Mouse (Mus musculus): Measurements from ENCODE around the gene Cdh12. TPM values are rescaled to one million over a fixed set of nuclear protein-coding genes. Genes with fewer than 3 reads are reported as not detected.
"Not testable (repeated sequence)": the region's sequence is repeated elsewhere in the genome, so short reads cannot be mapped to it uniquely, and the experiment has no call there.

Gene Cdh12
- under 1 TPM; 0.10 to 0.12 TPM for total RNA-seq (2021)
- long read RNA-seq, experiment 1, result 0 reads
- long read RNA-seq, experiment 2, result 0 reads

- DNase-seq (ENCODE audit: low spot score in 2 of 2), result no peak
Observed at GRCm38 (mm10) chr15:20448861-20449663, at the start of gene Cdh12. TSS of gene Cdh12 (plus strand) at chr15:20449265.

DNA sequence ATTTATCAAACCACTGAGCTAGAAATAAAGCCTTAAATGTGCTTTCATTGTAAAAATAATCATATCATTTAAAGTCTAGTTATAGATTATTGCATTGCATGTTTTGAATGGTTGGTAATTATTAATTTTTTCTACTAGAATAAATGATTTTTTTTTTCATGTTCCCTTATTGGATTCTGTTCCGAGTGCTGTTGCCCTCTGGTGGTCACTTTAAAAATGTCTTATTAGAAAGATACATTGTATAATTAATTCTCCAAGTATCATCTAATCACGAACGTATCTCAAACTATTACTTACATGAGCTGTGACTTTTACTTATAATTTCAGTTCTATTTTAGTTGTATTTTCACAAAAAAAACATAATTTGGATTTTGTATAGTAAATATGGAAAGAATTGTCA is 45.5 kb upstream of the Cdh12 start:
- DNase-seq (ENCODE audit: low spot score in 2 of 2), result no peak

- no peak for DNase-seq (ENCODE audit: low spot score in 2 of 2)
Observed at GRCm38 (mm10) chr15:20413397-20413796, 35.7 kb upstream of the Cdh12 start.

DNA sequence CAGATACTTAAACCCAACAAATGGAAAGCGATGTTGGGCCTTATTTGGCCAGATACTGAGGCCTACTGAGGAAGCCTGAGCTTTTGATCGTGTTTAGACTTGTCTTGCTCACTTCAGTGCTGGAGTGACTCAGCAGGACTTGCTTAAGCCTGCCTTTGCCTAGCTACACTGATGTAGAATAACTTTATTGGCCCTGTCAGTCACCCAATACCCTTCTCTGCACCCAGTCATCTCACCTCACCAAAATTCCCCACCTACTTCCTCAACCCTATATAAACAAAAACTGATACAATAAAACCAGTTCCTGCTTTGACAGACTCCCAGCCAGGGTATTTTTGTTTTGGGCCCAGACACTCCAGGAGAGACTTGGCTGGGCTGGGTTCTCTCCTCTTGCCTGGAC is 12.7 kb upstream of the Cdh12 start:
- no peak for DNase-seq (ENCODE audit: low spot score in 2 of 2)

- no peak for DNase-seq (ENCODE audit: low spot score in 2 of 2)
Observed at GRCm38 (mm10) chr15:20450558-20450957, 1.5 kb downstream of the Cdh12 start.

- DNase-seq (ENCODE audit: low spot score in 2 of 2), result no peak
Observed at GRCm38 (mm10) chr15:20458508-20458907, 9.4 kb downstream of the Cdh12 start.

- no peak for DNase-seq (ENCODE audit: low spot score in 2 of 2)
Observed at GRCm38 (mm10) chr15:20462500-20462899, 13.4 kb downstream of the Cdh12 start.

GRCm38 (mm10) chr15:20463601-20464000 is 14.5 kb downstream of the Cdh12 start:
- no peak for DNase-seq (ENCODE audit: low spot score in 2 of 2)

DNA sequence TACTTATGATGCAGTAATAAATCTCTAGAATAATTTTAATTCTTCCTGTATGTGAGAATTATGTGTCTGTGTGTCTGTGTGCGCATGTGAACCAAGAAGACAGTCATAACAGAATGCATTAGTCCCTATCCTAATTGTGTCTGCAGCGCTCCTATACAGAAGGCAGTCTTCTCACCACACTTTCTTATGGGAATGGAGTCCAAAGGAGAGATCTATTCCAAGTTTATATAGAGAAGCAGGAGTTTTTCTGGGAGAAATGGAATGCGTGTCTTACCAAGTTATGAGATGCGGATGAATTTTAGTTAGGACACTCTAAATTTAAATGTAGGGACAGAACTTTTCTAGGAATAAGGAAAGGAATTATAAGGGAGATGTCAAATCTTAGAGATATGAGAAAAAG is 101.9 kb downstream of the Cdh12 start:
- no peak for DNase-seq (ENCODE audit: low spot score in 2 of 2)

GRCm38 (mm10) chr15:20571012-20571411 is 121.9 kb downstream of the Cdh12 start:
- no peak for DNase-seq (ENCODE audit: low spot score in 2 of 2)

DNA sequence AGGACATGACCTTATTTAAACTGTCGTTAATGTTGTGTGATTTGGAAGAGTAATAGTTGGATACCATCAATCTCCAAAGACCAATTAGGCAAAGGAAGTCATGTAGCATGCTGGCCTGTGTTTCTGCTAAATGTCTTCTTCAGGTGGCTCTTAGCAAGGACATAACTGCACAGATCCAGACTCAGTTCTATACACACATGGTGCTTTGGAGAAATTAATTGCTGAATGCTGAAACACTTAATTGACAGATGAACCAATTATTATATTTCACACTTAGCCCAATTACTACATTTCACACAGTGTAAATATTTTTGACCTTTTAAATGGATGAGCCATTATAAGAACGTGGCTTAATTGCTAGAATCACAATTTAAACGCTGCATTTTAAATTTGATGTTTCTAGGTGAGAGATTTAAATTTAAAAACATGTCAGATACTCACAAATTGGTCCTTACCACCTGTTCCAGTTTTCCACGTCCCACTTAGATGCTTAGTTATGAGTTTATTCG is 133.6 kb downstream of the Cdh12 start:
- DNase-seq (ENCODE audit: low spot score in 2 of 2), result no peak

GRCm38 (mm10) chr15:20591599-20591998 is 142.5 kb downstream of the Cdh12 start:
- DNase-seq (ENCODE audit: low spot score in 2 of 2), result no peak

- DNase-seq (ENCODE audit: low spot score in 2 of 2), result not testable (repeated sequence)
Observed at GRCm38 (mm10) chr15:20605751-20606150, 156.7 kb downstream of the Cdh12 start.

DNA sequence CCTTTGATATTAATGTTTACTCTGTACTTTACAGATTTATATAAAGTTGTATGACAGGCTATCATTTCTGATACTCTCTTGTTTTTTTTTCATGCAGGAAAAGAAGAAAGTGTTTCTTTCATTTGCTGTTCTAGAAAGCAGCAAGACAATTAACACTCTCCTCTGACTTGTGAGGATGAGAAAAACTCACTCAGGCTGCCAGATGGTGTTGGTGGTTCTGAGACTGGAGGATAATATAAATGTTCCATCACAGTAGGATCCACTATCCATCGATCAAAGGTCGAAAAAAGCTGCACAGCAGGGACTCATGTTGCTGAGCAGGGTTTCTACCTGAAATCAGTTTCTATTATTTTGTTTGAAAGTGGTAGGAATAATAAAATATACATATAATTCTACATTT is 185.5 kb downstream of the Cdh12 start:
- no peak for DNase-seq (ENCODE audit: low spot score in 2 of 2)

DNA sequence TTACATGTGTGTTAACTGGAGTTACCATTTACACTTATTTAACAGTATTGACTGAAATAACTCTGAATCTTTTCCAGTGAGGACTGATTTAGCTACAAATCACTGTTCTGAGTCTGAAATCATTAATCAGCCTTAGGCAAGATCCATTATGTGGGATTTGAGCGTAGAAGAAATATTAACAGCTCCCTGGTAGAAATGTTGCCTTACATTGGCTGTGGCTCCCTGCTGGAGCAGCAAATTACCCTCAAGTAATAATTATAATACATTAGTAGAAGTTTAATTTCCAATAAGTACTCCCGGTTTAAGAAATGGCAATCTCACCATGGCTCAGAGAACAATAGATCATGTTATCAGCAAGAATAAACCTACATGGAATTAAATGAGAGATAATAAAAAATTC is 190.1 kb downstream of the Cdh12 start:
- DNase-seq (ENCODE audit: low spot score in 2 of 2), result no peak

GRCm38 (mm10) chr15:20642905-20643414 is 193.9 kb downstream of the Cdh12 start:
- DNase-seq (ENCODE audit: low spot score in 2 of 2), result no peak

GRCm38 (mm10) chr15:20660221-20660620 is 211.2 kb downstream of the Cdh12 start:
- DNase-seq (ENCODE audit: low spot score in 2 of 2), result no peak

DNA sequence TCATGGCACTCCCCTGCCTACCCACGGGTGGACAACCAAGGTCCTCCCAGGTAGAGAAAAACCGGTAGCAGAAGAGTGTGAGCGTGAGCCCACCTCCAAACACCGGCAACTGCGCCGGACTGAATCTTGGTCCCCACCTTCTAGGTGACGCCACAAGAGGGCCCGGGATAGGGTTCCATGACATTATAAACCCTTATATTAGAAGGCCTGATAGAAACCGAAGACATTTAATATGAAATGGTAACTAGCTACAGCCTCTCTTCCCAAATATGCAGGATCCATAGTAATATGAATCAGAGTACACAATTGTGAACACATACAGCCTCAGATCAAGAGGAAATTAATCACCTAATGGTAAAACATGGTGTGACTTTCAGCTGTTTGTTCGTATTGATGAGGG is 217.6 kb downstream of the Cdh12 start, which contains the start of gene Acot10:
TSS of gene Acot10 (minus strand) at position 101 of the 400 bp plus-strand sequence.
- DNase-seq (ENCODE audit: low spot score in 2 of 2), result no peak

DNA sequence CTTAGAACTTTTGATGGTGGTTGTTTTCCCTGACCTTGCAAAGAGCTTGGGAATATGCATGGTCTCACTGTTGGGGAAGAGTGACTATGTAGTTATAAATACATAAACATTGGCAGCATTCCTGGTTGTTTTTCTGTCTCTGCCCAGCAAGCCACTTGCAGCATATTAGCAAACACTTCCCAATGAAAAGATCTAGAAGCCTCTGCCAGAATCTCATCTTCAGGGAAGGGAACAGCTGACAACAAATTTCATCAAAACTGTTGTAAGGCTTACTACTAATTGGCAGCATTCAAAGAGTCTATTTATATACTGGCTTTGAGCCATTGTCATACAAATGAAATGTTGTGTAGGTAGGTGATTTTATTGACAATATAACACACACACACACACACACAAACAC is 218.3 kb downstream of the Cdh12 start:
- no peak for DNase-seq (ENCODE audit: low spot score in 2 of 2)

GRCm38 (mm10) chr15:20667989-20668388 is 218.9 kb downstream of the Cdh12 start:
- no peak for DNase-seq (ENCODE audit: low spot score in 2 of 2)

- not testable (repeated sequence) for DNase-seq (ENCODE audit: low spot score in 2 of 2)
Observed at GRCm38 (mm10) chr15:20669507-20669906, 220.4 kb downstream of the Cdh12 start.

DNA sequence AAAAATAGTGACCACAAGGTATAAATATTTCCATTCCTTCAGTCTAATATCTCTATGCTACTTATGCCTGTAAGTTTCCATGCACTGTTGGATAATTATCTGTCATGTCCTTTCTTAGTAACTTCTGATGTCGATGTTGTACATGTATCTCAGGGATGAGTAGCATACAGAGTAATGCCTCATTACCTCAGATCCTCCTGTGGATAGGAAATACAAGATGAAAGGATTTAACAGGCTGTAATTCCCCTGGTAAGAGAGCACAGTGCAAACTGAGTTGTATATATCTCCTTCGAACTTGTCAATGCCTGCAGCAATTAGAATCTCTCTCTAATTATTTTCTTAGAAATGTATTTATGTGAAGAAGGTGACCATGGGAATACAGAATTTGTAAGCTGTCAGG is 233.7 kb downstream of the Cdh12 start:
- DNase-seq (ENCODE audit: low spot score in 2 of 2), result no peak

DNA sequence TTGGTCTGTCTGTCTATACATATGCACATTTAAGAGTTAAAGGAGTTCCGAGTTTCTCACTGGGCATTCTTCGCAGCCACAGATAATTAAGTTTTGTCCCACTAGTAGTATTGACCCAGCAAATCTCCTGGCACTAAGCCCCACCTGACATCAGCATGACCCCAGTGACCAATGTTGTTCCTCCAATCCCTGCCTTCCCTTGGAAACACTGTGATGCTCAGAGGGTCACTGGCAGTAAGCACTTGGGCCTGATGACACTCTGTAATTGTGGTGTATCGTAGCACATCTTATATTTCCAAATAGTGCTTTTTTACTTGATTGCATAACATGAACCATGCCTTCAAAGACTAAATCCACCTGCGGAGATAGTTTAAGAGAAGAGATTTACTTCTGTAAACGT is 235.1 kb downstream of the Cdh12 start:
- no peak for DNase-seq (ENCODE audit: low spot score in 2 of 2)
